Mouse (Mus musculus) layer of hippocampus, postnatal 14 days (tissue): ENCODE data around the gene Nrarp. TPM values are rescaled to one million over a fixed set of nuclear protein-coding genes. Genes with fewer than 3 reads are reported as not detected.

ENCODE experiments used
- DNase-seq, 2 experiments: peaks; one replicate each; pipeline ENCODE4 v3.0.0; 2021 to 2022; ENCODE audit warnings: low spot score in 2 of 2, mixed read lengths in 1 of 2
- total RNA-seq, 2 experiments: library from RNA; stranded (reverse); gene quantifications; 2 replicates each; pipeline ENCODE4 v1.2.3; 2021

Gene Nrarp
- total RNA-seq, 2 experiments from 2014 or later: 38.1 to 49.8 TPM

- peak; percentile 59 to 78 for DNase-seq
Measured at GRCm38 (mm10) chr2:25226864-25227263, 46.3 kb downstream of the Nrarp start.

GRCm38 (mm10) chr2:25227406-25227805 lies 46.8 kb downstream of the Nrarp start:
- DNase-seq: no peak

- peak; percentile 86 to 90 for DNase-seq
Measured at GRCm38 (mm10) chr2:25228431-25228889, 47.9 kb downstream of the Nrarp start.

GRCm38 (mm10) chr2:25228995-25229530 lies 48.5 kb downstream of the Nrarp start:
- no peak for DNase-seq

- no peak for DNase-seq
Measured at GRCm38 (mm10) chr2:25229582-25229981, 49.0 kb downstream of the Nrarp start.

GRCm38 (mm10) chr2:25230581-25230980 lies 50.0 kb downstream of the Nrarp start:
- DNase-seq: no peak

- DNase-seq: no peak
Measured at GRCm38 (mm10) chr2:25231038-25231437, 50.5 kb downstream of the Nrarp start.

Other genes starting within 250 kb of the Nrarp start
- 10 to 100 TPM; 16.5 to 17.5 TPM for gene Arrdc1, start 245.5 kb upstream of the Nrarp start, total RNA-seq
- gene Zmynd19, start 231.0 kb upstream of the Nrarp start, total RNA-seq: 10 to 100 TPM; 34.6 to 36.8 TPM
- 10 to 100 TPM; 29.7 TPM for gene Dph7, start 218.4 kb upstream of the Nrarp start, total RNA-seq
- 10 to 100 TPM; 96.8 to 99.2 TPM for gene Mrpl41, start 205.7 kb upstream of the Nrarp start, total RNA-seq
- 10 to 100 TPM; 23.8 to 24.7 TPM for gene Pnpla7, start 204.7 kb upstream of the Nrarp start, total RNA-seq
- gene Nsmf, start 126.4 kb upstream of the Nrarp start, total RNA-seq: 1,000 to 10,000 TPM in 1 of 2 experiments, 100 to 1,000 TPM in 1; 982 to 1,031 TPM
- gene Entpd8, start 100.5 kb upstream of the Nrarp start, total RNA-seq: not detected
- not detected for gene Noxa1, start 85.6 kb upstream of the Nrarp start, total RNA-seq
- gene Tor4a, start 16.1 kb downstream of the Nrarp start, total RNA-seq: 1 to 10 TPM; 1.7 to 2.0 TPM
- 10 to 100 TPM; 50.7 to 51.7 TPM for gene Nelfb, start 30.7 kb downstream of the Nrarp start, total RNA-seq
- not detected for gene Stpg3, start 33.9 kb downstream of the Nrarp start, total RNA-seq
- gene Fam166a, start 38.0 kb downstream of the Nrarp start, total RNA-seq: not detected
- 100 to 1,000 TPM; 415 to 455 TPM for gene Tubb4b, start 43.9 kb downstream of the Nrarp start, total RNA-seq
- not detected for gene Slc34a3, start 53.6 kb downstream of the Nrarp start, total RNA-seq
- not detected for gene Rnf224, start 56.0 kb downstream of the Nrarp start, total RNA-seq
- gene Rnf208, start 61.5 kb downstream of the Nrarp start, total RNA-seq: 100 to 1,000 TPM; 195 to 202 TPM
- gene Cysrt1, start 61.7 kb downstream of the Nrarp start, total RNA-seq: not detected
- gene AL732309.1, start 66.1 kb downstream of the Nrarp start, total RNA-seq: 1 to 10 TPM; 3.6 to 3.7 TPM
- gene Tmem203, start 74.7 kb downstream of the Nrarp start, total RNA-seq: 10 to 100 TPM; 34.3 to 38.0 TPM
- gene Tprn, start 81.9 kb downstream of the Nrarp start, total RNA-seq: 10 to 100 TPM; 21.1 to 23.2 TPM
- gene Ssna1, start 91.7 kb downstream of the Nrarp start, total RNA-seq: 10 to 100 TPM; 69.1 to 70.1 TPM
- gene Anapc2, start 91.7 kb downstream of the Nrarp start, total RNA-seq: 10 to 100 TPM; 66.6 to 72.1 TPM
- gene Tmem210, start 107.4 kb downstream of the Nrarp start, total RNA-seq: not detected
- gene Lrrc26, start 109.2 kb downstream of the Nrarp start, total RNA-seq: not detected
- 100 to 1,000 TPM; 419 to 451 TPM for gene Grin1, start 138.4 kb downstream of the Nrarp start, total RNA-seq
- gene Man1b1, start 151.6 kb downstream of the Nrarp start, total RNA-seq: 10 to 100 TPM; 49.0 to 59.9 TPM
- gene Dpp7, start 175.6 kb downstream of the Nrarp start, total RNA-seq: 10 to 100 TPM; 24.7 to 29.4 TPM
- 10 to 100 TPM in 1 of 2 experiments, 1 to 10 TPM in 1; 9.2 to 11.8 TPM for gene Uap1l1, start 184.9 kb downstream of the Nrarp start, total RNA-seq
- 10 to 100 TPM; 11.9 to 15.3 TPM for gene Sapcd2, start 191.6 kb downstream of the Nrarp start, total RNA-seq
- gene Entpd2, start 215.1 kb downstream of the Nrarp start, total RNA-seq: 10 to 100 TPM; 22.3 to 23.4 TPM
- 100 to 1,000 TPM; 402 to 418 TPM for gene Npdc1, start 218.6 kb downstream of the Nrarp start, total RNA-seq
- under 1 TPM; 0.31 to 0.81 TPM for gene Fut7, start 242.5 kb downstream of the Nrarp start, total RNA-seq
- gene Abca2, start 247.9 kb downstream of the Nrarp start, total RNA-seq: 100 to 1,000 TPM; 140 to 141 TPM